Mouse (Mus musculus) lung, embryonic 15.5 days (tissue): ENCODE results near the gene Btbd11. TPM values are rescaled to one million over a fixed set of nuclear protein-coding genes. Genes with fewer than 3 reads are reported as not detected.

Experiments
- ATAC-seq: fragments of 200-750 bp; cut with Nextera tagmentation; 2 replicates; pipeline ENCODE4 v1.8.0; 2017; ENCODE audit warnings: moderate number of reproducible peaks, borderline replicate concordance; ENCODE audit not compliant: low FRiP score, low TSS enrichment; ENCODE audit errors: extremely low read depth
- H3K27ac ChIP-seq: fragments of 300-500 bp; sonication (generic); 2 replicates; pipeline ENCODE4 v1.5.1; 2015; ENCODE audit warnings: moderate library complexity, mild to moderate bottlenecking, inconsistent platforms
- H3K27me3 ChIP-seq: fragments of 300-500 bp; sonication (generic); 2 replicates; pipeline ENCODE4 v1.6.1; 2015; ENCODE audit warnings: inconsistent platforms
- H3K36me3 ChIP-seq: fragments of 300-500 bp; sonication (generic); 2 replicates; pipeline ENCODE4 v1.6.1; 2015; ENCODE audit warnings: inconsistent platforms
- H3K4me1 ChIP-seq: fragments of 300-500 bp; sonication (generic); 2 replicates; pipeline ENCODE4 v1.6.1; 2015; ENCODE audit warnings: inconsistent platforms
- H3K4me2 ChIP-seq: fragments of 300-500 bp; sonication (generic); 2 replicates; pipeline ENCODE4 v1.6.1; 2015; ENCODE audit warnings: inconsistent platforms, mild to moderate bottlenecking, moderate library complexity
- H3K4me3 ChIP-seq: fragments of 300-500 bp; sonication (generic); 2 replicates; pipeline ENCODE4 v1.5.1; 2015; ENCODE audit warnings: mild to moderate bottlenecking, inconsistent platforms
- H3K9ac ChIP-seq: fragments of 300-500 bp; sonication (generic); 2 replicates; pipeline ENCODE4 v1.6.1; 2015; ENCODE audit warnings: inconsistent platforms
- H3K9me3 ChIP-seq: fragments of 300-500 bp; sonication (generic); 2 replicates; pipeline ENCODE4 v1.6.1; 2016; ENCODE audit warnings: inconsistent platforms
- WGBS: fragments of 180-500 bp; shearing (Covaris S2); methylation state at CpG from one replicate; pipeline ENCODE4 v1.1.7; 2015; 5-methylcytosine and 5-hydroxymethylcytosine counted together
- polyA plus RNA-seq: library from polyadenylated mRNA; unstranded; fragments of >200 nt; fragmentation: Nextera tagmentation; extraction: Ambion mirVana; gene quantifications from 2 replicates; pipeline ENCODE4 v1.2.1, GENCODE M21; 2015

Btbd11 gene
- polyA plus RNA-seq, 1 experiment from 2014 or later = 2.0 TPM

- Histone ChIP-seq H3K4me2 (no peak overlapping the region), H3K36me3 (no peaks in the 10 kb centered on the region), H3K9ac (no peak overlapping the region), H3K4me1 (peaks cover 9% of the 10 kb centered on the region), H3K27ac (no peak overlapping the region), H3K4me3 (no peak overlapping the region), H3K9me3 (no peaks in the 10 kb centered on the region), H3K27me3 (no peaks in the 10 kb centered on the region)
- no peak for ATAC-seq
- WGBS = 85% methylated on average over 3 of the region's 3 CpGs
These were observed 99.8 kb downstream of the Btbd11 start for GRCm38 (mm10) chr10:85486456-85486855.

GRCm38 (mm10) chr10:85492583-85492982 lies 106.0 kb downstream of the Btbd11 start:
- Histone ChIP-seq H3K4me1 (no peaks in the 10 kb centered on the region), H3K27me3 (no peaks in the 10 kb centered on the region), H3K27ac (no peak overlapping the region), H3K4me3 (no peak overlapping the region), H3K4me2 (no peak overlapping the region), H3K9me3 (no peaks in the 10 kb centered on the region), H3K9ac (no peak overlapping the region), H3K36me3 (no peaks in the 10 kb centered on the region)
- ATAC-seq = no peak
- WGBS = 69% methylated on average over 2 of the region's 2 CpGs

- WGBS = 75% methylated on average over 8 of the region's 8 CpGs
- Histone ChIP-seq H3K4me1 (no peaks in the 10 kb centered on the region), H3K4me3 (no peak overlapping the region), H3K27me3 (no peaks in the 10 kb centered on the region), H3K27ac (no peak overlapping the region), H3K4me2 (no peak overlapping the region), H3K9ac (no peak overlapping the region), H3K9me3 (no peaks in the 10 kb centered on the region), H3K36me3 (no peaks in the 10 kb centered on the region)
- ATAC-seq = no peak
These were observed 109.7 kb downstream of the Btbd11 start for GRCm38 (mm10) chr10:85496358-85496757.

DNA sequence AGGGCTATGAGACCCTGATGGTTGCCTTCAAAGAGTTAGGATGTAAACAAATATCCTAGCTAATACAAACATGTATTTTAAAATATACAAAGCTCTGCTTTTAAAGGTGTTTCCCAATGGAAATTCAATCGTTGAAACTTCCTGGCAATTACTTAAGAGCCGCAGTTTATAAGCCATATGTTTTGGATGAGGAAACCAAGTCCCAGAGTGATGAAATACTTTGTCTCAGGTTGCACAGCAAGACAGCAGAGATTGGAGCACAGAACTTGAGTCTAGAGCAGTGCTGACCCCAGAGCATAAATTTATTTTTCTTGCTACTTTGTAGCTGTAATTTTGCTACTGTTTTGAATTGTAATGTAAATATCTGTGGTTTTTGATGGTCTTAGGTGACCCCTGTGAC lies 110.4 kb downstream of the Btbd11 start:
- no peak for ATAC-seq
- H3K27ac ChIP-seq = no peak overlapping the region
- H3K36me3 ChIP-seq = no peaks in the 10 kb centered on the region
- H3K9me3 ChIP-seq = no peaks in the 10 kb centered on the region
- H3K4me3 ChIP-seq = no peak overlapping the region
- no peak overlapping the region for H3K9ac ChIP-seq
- peaks cover 2% of the 10 kb centered on the region; the same call in 1 of the 2 replicates for H3K4me1 ChIP-seq
- WGBS = 31% methylated on average over 2 of the region's 2 CpGs
- no peaks in the 10 kb centered on the region for H3K27me3 ChIP-seq
- H3K4me2 ChIP-seq = no peak overlapping the region

- WGBS = 63% methylated on average over 5 of the region's 5 CpGs
- Histone ChIP-seq H3K9ac (no peak overlapping the region), H3K9me3 (no peaks in the 10 kb centered on the region), H3K27ac (no peak overlapping the region), H3K27me3 (no peaks in the 10 kb centered on the region), H3K36me3 (no peaks in the 10 kb centered on the region), H3K4me1 (peaks cover 7% of the 10 kb centered on the region; the same call in 1 of the 2 replicates), H3K4me3 (no peak overlapping the region), H3K4me2 (no peak overlapping the region)
- no peak for ATAC-seq
These were observed 111.3 kb downstream of the Btbd11 start for GRCm38 (mm10) chr10:85497931-85498330.

DNA sequence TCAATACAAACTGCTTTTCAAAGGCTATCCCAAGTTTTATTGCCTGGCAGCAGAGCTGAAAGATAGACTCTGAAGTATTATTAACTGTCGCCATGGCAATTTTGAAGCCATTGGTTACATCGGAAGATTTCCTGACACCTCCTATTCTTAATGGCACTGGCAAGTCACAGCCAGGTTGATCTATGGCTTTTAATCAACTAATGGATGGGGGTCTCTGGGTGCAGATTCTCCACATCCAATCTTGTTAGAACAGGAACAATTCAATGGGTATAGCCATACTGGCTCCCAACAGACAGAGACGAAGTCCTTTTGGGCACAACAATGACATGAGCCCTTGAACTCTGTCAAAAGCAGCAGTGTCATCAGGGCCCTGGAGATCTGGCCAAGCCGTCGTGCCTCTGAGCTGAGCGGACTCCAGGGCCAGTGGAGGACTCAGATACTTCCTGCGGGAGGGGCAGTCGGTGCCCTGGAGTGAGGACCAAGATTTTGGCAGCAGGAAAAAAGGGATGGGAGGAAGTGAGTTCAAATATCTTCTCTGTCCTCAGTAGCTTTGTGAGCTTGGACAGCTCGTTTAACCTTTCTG lies 114.0 kb downstream of the Btbd11 start:
- Histone ChIP-seq H3K36me3 (no peaks in the 10 kb centered on the region), H3K9me3 (no peaks in the 10 kb centered on the region), H3K4me1 (peaks cover 9% of the 10 kb centered on the region; the same call in 1 of the 2 replicates), H3K4me2 (no peak overlapping the region), H3K9ac (no peak overlapping the region), H3K4me3 (no peak overlapping the region), H3K27ac (no peak overlapping the region), H3K27me3 (no peaks in the 10 kb centered on the region)
- WGBS = 69% methylated on average over 9 of the region's 9 CpGs
- no peak for ATAC-seq

GRCm38 (mm10) chr10:85501966-85502566 lies 115.5 kb downstream of the Btbd11 start:
- ATAC-seq = no peak
- H3K4me1 ChIP-seq = peaks cover 9% of the 10 kb centered on the region; the same call in 1 of the 2 replicates
- 31% methylated on average over 5 of the region's 5 CpGs for WGBS

DNA sequence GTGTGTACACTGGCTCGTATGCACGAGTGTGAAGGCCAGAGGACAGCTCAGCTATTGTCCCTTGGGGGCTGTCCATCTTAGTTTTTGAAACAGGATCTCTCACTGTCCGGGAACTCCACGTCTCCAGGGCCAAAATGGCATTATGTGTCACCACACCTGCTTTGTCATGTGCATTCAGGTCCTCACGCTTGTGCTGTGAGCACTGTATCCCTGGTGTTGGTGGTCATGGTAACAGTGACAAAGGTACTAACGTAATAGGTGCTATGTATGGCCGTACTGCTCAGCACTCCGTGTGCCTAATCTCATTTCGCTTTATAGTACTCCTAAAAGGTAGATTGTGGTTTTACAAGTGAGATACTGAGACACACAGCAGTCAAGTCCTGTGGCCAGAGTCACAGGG lies 116.0 kb downstream of the Btbd11 start:
- no peak for ATAC-seq
- Histone ChIP-seq H3K27ac (no peak overlapping the region), H3K4me1 (peaks cover 9% of the 10 kb centered on the region; the same call in 1 of the 2 replicates), H3K27me3 (no peaks in the 10 kb centered on the region), H3K9me3 (no peaks in the 10 kb centered on the region), H3K4me3 (no peak overlapping the region), H3K9ac (no peak overlapping the region), H3K36me3 (no peaks in the 10 kb centered on the region), H3K4me2 (no peak overlapping the region)
- 57% methylated on average over 9 of the region's 9 CpGs for WGBS

More at GRCm38 (mm10) chr10:85501966-85502566, 115.5 kb downstream of the Btbd11 start:
- Histone ChIP-seq H3K27me3 (no peaks in the 10 kb centered on the region), H3K9me3 (no peaks in the 10 kb centered on the region), H3K4me2 (no peak overlapping the region), H3K27ac (no peak overlapping the region), H3K4me3 (no peak overlapping the region), H3K9ac (no peak overlapping the region), H3K36me3 (no peaks in the 10 kb centered on the region)

- Histone ChIP-seq H3K4me2 (no peak overlapping the region), H3K9ac (no peak overlapping the region), H3K36me3 (no peaks in the 10 kb centered on the region), H3K9me3 (no peaks in the 10 kb centered on the region), H3K27ac (no peak overlapping the region), H3K27me3 (no peaks in the 10 kb centered on the region), H3K4me3 (no peak overlapping the region), H3K4me1 (peaks cover 9% of the 10 kb centered on the region; the same call in 1 of the 2 replicates)
- WGBS = 78% methylated on average over 7 of the region's 7 CpGs
- peak; percentile 66; the same call in 1 of the 2 replicates for ATAC-seq
These were observed 116.8 kb downstream of the Btbd11 start for GRCm38 (mm10) chr10:85503453-85503852.

DNA sequence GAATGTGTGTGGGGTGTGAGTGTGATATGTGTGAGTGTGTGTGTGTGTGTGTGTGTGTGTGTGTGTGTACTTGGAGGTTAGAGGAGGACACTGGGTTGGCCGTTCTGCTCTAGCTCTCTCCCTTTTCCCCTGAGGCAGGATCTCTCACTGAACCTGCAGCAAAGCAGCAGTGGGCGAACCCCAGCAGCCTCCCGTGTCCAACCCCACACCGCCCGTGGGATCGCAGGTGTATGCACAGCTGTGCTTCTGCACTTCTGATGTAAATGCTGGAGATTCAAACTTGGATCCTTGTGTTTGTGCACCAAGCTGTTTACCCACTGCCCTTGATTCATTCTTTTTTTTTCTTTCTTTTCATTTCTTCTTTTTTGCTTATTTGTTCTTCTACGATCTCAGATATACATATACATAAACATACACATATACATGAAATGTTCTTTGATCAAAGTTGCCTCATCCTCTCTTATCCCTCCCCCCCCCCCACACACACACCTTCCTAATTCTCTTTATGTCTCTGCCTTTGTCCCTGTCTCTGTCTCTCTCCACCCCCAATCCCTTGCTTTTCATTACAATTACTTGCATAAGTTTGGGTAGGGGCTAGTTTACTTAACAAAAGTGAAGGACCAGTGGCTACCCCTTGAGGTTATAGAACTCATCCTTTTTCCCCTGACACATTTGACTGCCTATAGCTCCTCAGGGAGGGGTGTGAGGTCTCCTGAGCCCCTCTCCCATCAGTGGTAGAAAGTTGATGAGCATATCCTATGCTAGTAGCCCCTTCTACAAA lies 120.8 kb downstream of the Btbd11 start:
- no peaks in the 10 kb centered on the region for H3K27me3 ChIP-seq
- no peak overlapping the region for H3K9ac ChIP-seq
- ATAC-seq = no peak
- H3K4me1 ChIP-seq = peaks cover 3% of the 10 kb centered on the region; the same call in 1 of the 2 replicates
- H3K9me3 ChIP-seq = no peaks in the 10 kb centered on the region
- H3K4me2 ChIP-seq = no peak overlapping the region
- 73% methylated on average over 7 of the region's 7 CpGs for WGBS
- no peak overlapping the region for H3K27ac ChIP-seq
- H3K36me3 ChIP-seq = no peaks in the 10 kb centered on the region
- no peak overlapping the region for H3K4me3 ChIP-seq

DNA sequence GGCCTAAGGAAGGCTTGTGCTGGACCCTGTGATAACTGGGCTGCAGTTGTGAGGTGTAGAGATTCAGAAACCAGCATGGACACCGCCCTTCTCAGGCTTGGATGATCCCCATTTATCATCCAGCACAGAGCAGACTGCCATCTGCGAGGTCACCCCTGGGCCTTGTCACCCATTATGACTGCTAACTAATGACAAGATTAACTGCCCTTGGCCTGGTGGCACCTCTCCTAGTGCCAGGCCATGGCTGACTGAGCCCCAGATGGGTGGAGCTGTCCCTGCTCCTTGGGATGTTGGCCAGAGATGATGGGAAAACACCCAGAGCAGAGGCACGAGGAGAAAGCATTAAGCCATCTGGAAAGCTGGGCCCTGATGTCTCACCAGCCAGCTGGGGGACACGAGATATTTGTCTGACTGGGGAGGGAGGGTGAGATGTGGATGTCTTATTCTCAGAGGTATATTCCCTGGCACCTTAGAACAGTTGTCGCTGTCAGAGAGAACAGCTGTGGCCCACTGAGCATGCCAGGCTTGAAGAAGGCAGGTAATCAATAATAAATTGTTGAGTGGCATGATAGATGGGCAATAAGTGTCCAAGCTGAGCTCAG lies 121.7 kb downstream of the Btbd11 start:
- Histone ChIP-seq H3K4me2 (no peak overlapping the region), H3K27me3 (no peaks in the 10 kb centered on the region), H3K9ac (no peak overlapping the region), H3K4me1 (peaks cover 3% of the 10 kb centered on the region; the same call in 1 of the 2 replicates), H3K9me3 (no peaks in the 10 kb centered on the region), H3K36me3 (no peaks in the 10 kb centered on the region), H3K27ac (no peak overlapping the region), H3K4me3 (no peak overlapping the region)
- 59% methylated on average over 5 of the region's 5 CpGs for WGBS
- no peak for ATAC-seq

DNA sequence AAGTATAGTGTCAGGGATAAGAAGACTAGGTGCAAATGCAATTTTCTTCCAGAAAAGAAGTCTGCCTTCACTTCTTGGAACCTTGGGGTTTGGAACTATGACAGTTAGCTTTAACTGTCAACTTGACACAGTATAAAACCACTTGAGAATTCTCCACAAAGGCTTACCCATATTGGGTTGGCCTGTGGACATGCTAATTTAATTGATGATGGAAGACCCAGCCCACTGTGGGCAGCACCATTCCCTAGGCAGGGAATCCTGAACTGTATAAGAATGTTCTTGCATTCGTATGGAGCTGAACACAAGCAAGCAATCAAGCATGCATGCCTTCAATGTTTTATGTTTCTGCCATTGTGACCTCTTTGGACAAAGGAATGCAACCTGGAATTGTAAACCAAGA lies 122.4 kb downstream of the Btbd11 start:
- H3K27me3 ChIP-seq = no peaks in the 10 kb centered on the region
- 67% methylated on average over 1 of the region's 1 CpGs for WGBS
- H3K27ac ChIP-seq = no peak overlapping the region
- no peaks in the 10 kb centered on the region for H3K36me3 ChIP-seq
- no peak overlapping the region for H3K9ac ChIP-seq
- H3K4me2 ChIP-seq = no peak overlapping the region
- H3K9me3 ChIP-seq = no peaks in the 10 kb centered on the region
- H3K4me3 ChIP-seq = no peak overlapping the region
- no peaks in the 10 kb centered on the region for H3K4me1 ChIP-seq
- ATAC-seq = no peak
